Mouse (Mus musculus): ENCODE measurements at regions not wholly inside any gene's neighbourhood (a gene's known extent, or its start where the extent isn't known, plus 50 kb on each side); places are given as distances from the start of the nearest gene placed in this dataset.

DNA sequence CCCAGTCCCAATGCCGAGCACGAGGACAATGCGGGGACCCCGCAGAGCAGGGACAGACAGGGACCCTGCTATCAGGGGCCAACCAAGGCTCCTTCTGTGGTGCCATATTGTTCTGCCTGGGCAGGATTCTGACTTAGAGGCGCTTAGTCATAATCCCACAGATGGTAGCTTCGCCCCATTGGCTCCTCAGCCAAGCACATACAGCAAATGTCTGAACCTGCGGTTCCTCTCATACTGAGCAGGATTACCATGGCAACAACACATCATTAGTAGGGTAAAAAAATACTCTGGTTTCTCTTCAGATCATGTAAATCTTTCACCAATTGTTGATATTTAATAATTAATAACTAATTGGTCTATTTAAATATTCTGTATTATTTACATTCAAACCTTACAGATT is 2140.3 kb upstream of the Cdh20 start:
- DNase-seq (ENCODE audit: low spot score in 2 of 2) = peak; percentile 99 to 100

DNA sequence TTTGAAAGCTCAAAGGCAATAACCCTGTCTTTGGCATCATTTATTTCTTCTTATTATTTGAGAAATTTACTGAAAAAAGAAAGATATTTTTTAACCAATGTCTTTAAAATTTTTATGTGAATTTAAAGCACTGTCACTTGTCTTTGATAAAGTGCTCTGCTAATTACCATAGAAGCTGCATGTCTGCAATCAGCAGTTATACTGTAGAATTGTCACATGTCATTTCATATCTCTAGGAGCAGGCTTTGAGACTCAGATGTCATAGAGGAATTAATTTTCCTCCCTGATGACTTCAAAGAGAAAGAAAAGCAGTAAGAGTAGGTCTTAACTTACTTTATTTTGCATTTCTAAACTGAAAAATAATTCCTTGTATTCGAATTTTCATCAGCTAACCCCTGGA is 2123.9 kb upstream of the Cdh20 start:
- no peak for DNase-seq (ENCODE audit: low spot score in 2 of 2)

DNA sequence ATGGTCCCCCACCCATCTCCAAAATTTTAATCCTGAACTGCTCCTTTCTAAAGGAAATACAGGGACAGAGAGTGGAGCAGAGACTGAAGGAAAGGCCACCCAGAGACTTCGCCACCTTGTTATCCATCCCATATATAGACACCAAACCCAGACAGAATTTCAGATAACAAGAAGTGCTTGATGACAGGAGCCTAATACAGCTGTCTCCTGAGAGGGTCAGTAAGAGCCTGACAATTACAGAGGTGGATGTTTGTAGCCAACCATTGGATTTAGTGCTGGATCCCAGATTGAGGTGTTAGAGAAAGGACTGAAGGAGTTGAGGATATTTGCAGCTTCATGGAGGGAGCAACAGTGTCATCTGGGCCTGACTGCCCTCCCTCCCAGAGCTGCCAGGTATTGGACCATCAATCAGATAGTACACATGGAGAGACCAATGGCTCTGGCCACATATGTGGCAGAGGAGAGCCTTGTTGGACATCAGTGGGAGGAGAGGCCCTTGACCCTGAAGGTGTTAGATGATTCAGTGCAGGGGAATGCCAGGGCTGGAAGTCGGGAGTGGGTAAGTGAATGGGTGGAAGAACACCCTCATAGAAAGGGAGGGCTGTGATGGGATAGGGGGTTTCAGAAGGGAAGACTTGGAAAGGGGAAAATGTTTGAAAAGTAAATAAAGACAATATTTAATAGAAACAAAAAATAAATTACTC is 2080.8 kb upstream of the Cdh20 start:
- DNase-seq (ENCODE audit: low spot score in 2 of 2) = no peak

DNA sequence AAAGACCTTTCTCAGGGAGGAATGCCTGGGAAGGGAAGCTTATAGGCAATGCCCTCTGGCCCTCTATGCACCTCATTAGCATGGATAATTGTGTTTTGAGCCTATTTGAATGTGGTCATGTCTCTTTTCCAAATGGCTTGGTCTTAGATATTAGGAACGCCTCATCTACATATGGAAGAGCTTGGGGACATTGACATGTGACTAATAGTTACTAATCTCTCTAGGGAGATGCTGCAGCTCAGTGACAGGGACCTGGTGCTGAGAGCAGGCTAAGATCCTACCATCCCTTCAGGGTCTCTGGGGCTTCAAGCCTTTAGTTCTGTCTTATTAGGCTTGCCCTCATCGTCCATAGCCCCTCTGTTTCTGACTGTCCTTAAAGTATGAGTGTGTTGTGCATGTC is 2051.9 kb upstream of the Cdh20 start:
- DNase-seq (ENCODE audit: low spot score in 2 of 2) = no peak

DNA sequence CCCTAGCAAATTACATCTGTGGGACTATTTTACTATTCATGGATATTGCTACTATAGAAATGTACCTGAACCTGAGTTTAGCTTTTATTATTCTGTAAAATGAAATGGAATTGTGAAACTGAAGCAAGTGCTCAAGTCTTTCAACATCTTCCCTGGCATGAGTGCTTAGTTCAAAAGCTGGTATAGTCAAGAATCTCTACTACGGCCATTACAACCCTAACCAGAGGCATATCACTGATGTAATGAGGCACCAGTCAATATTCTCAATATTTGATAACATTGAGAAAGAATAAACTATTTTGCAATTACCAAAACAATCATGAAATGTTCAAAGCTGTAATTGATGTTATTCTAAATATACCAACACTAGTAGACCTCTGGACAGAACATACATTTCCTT is 2034.3 kb upstream of the Cdh20 start:
- DNase-seq (ENCODE audit: low spot score in 2 of 2) = no peak

DNA sequence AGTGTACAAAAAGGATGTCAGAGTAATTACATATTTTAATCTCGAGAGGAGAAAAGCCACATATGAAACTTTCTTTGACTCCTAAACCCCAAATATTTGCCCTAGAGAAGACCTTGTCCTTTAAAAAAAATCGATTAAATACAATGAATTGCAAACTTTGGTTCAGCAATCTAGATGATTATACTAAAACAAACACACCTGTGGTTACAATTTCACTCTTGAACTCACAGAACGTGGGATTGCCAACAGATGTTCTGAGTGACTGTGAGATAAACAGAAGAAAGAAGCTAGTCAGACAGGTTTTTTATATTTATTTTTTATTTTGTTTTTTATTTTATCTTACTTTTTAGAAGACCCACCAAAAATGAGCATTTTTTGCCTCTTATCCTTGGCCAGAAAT is 2032.9 kb upstream of the Cdh20 start:
- no peak for DNase-seq (ENCODE audit: low spot score in 2 of 2)

DNA sequence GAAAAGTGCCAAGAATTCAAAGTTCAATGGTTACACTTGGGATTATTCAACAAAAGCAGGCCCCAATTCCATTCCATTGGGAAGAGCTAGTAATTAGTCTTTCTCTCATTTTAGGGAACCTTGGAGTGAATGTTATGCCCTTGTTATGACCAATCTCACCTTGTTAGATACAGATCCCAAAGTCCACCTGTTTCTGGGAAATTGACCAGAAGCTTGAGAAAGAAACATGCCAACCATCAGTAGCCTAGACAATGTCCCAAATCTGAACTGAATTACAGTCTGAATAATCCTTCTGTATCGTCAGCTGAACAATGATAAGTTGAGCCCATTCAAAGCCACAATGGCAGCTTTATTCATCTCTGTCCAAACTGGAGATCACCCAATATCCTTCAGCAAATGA is 2010.4 kb upstream of the Cdh20 start:
- no peak for DNase-seq (ENCODE audit: low spot score in 2 of 2)
